Mouse (Mus musculus) liver, postnatal 0 days (tissue): ENCODE data around the gene Pde4a.

Experiments used
- CTCF ChIP-seq: sonication (generic); IDR thresholded peaks from 2 replicates; pipeline ENCODE4 v1.5.1; 2016; ENCODE audit warnings: antibody characterized with exemption, low read depth
- EP300 ChIP-seq: IDR thresholded peaks from 2 replicates; pipeline ENCODE4 v1.6.1; 2016; ENCODE audit warnings: antibody characterized with exemption, low read depth, mild to moderate bottlenecking

GRCm38 (mm10) chr9:21194787-21195493 lies 29.4 kb downstream of the Pde4a start:
- TF ChIP-seq CTCF (no peak), EP300 (no peak)
